Mouse (Mus musculus) midbrain, embryonic 10.5 days (tissue): ENCODE data around the gene Rad51b. TPM values are rescaled to one million over a fixed set of nuclear protein-coding genes. Genes with fewer than 3 reads are reported as not detected.
A peak's percentile ranks its signal among the peaks of the same experiment; 100 is the strongest.

ENCODE experiments used
- DNase-seq: peaks from one replicate; pipeline ENCODE4 v3.0.0-alpha.2; 2017; ENCODE audit warnings: low spot score
- H3K27ac ChIP-seq: fragments of 300-500 bp; sonication (generic); replicated peaks from 2 replicates; pipeline ENCODE4 v1.5.1; 2016; ENCODE audit warnings: mild to moderate bottlenecking
- H3K27me3 ChIP-seq: fragments of 300-500 bp; sonication (generic); 2 replicates; pipeline ENCODE4 v1.6.1; 2016; ENCODE audit warnings: low read depth, mild to moderate bottlenecking; ENCODE audit not compliant: poor library complexity, severe bottlenecking
- H3K36me3 ChIP-seq: fragments of 300-500 bp; sonication (generic); 2 replicates; pipeline ENCODE4 v1.6.1; 2016; ENCODE audit warnings: mild to moderate bottlenecking, moderate library complexity
- H3K4me1 ChIP-seq: fragments of 300-500 bp; sonication (generic); 2 replicates; pipeline ENCODE4 v1.6.1; 2016
- H3K4me3 ChIP-seq: fragments of 300-500 bp; sonication (generic); 2 replicates; pipeline ENCODE4 v1.5.1; 2016; ENCODE audit warnings: mild to moderate bottlenecking, moderate library complexity
- H3K9me3 ChIP-seq: fragments of 300-500 bp; sonication (generic); replicated peaks from 2 replicates; pipeline ENCODE4 v1.6.1; 2016; ENCODE audit warnings: mild to moderate bottlenecking
- WGBS: fragments of 180-500 bp; shearing (Covaris S2); methylation state at CpG from one replicate; pipeline ENCODE4 v1.1.7; 2016; 5-methylcytosine and 5-hydroxymethylcytosine counted together
- polyA plus RNA-seq: library from polyadenylated mRNA; unstranded; fragments of >200 nt; fragmentation: Nextera tagmentation; extraction: Ambion mirVana; gene quantifications from 2 replicates; pipeline ENCODE4 v1.2.1, GENCODE M21; 2016

Rad51b gene
- polyA plus RNA-seq, 1 experiment from 2014 or later: 7.8 TPM

DNA sequence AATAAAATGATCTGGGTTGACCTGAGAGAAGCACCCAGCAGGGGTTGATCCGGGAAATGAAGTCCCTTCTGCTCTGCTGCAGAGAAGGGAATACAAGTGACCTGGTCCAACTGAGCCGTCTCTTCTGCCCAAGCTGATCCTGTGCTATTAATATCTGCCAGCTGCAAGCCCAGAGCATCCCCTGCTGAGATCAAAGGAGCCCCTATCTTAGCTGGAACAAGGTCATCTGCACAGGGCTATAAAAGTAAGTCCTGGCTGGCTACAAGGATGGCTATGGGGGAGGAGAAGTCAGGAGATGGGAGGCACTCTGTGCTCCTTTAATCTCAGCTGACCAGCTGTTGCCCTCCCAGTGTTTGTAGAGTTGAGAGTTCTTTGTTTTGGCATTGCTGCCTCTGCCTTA lies 364.2 kb downstream of the Rad51b start:
- peak overlapping the region; percentile 73 for H3K27ac ChIP-seq
- H3K36me3 ChIP-seq: no peaks in the 10 kb centered on the region
- no peaks in the 10 kb centered on the region for H3K9me3 ChIP-seq
- H3K4me3 ChIP-seq: no peak overlapping the region
- 7% methylated on average over 2 of the region's 2 CpGs for WGBS
- H3K27me3 ChIP-seq: no peaks in the 10 kb centered on the region; the same call in 1 of the 2 replicates
- peak; percentile 57 for DNase-seq
- peaks cover 24% of the 10 kb centered on the region for H3K4me1 ChIP-seq

DNA sequence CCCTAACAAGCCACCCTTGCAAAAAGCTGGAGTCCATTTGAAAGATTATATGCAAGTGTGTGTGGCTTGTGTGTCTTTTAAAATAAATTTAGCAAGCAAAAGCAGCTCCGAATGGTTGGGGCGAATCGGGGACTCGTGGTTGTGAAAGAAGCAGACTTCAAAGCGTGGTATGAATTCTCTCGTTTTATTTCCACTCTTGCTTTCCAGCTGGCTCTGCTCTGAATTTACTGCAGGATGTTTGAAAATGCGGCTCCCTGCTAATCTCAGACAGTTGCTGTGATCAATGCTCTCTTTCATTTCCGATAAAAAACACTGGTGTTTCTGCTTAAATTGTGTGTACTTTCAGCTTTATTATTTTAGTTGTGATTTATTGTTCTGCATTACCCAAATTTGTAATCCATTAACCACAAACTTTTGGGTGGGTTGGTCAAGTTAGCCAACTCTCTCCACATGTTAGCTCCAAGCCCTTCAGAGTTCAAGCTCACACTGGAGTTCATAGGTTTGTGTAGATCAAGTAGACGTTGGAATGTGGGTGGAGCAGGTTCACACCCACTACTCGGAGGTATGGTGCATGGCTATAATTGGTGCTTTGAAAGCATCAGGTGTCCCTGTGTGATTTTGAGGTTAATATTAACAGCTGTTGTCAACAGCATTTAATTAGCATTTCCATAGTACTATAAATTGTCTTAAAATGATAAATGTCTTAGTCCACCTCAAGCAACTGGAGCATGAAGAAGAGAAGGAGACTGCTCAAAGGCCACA lies 366.2 kb downstream of the Rad51b start:
- H3K4me1 ChIP-seq: peaks cover 16% of the 10 kb centered on the region
- H3K4me3 ChIP-seq: no peak overlapping the region
- no peaks in the 10 kb centered on the region for H3K27me3 ChIP-seq
- H3K27ac ChIP-seq: 0 out of 2 replicates have a peak overlapping the region, but pooled peaks have one; percentile 7
- no peaks in the 10 kb centered on the region for H3K9me3 ChIP-seq
- 88% methylated on average over 10 of the region's 10 CpGs for WGBS
- DNase-seq: no peak
- H3K36me3 ChIP-seq: no peaks in the 10 kb centered on the region

DNA sequence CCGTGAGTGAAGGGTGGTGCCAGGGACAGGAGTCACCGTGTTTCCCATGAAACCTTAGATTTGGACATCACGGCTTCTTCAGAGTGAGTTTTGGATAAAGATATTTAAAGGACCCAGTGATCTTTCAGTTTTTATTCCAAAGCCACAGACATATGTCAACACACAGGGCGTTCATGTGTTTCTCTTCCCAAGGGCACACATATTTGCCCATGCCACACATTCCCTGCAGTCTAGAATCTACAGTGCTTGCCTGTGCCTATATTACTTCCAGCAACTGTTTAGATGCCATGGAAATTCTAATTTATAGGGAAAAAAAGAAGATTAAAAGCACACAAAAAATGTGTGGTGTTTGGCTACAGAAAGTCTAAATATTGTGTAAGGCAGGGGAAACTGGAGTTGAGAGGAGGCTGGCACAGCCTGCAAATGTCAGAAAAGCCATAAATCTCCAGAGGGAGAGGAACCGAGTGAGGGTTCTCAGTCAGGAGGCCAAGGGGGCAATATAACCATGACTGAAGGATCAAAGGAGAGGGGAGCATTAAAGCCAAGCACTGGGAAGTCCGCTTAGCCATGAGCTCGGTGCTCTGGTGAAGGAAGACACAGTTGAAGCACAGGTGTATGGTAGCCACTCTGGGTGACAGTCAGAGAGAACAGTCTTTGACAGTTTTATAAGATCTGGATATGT lies 367.0 kb downstream of the Rad51b start:
- no peak for DNase-seq
- no peaks in the 10 kb centered on the region for H3K27me3 ChIP-seq
- H3K4me3 ChIP-seq: no peak overlapping the region
- H3K9me3 ChIP-seq: no peaks in the 10 kb centered on the region
- WGBS: 82% methylated on average over 7 of the region's 7 CpGs
- H3K36me3 ChIP-seq: no peaks in the 10 kb centered on the region
- no peak overlapping the region for H3K27ac ChIP-seq
- H3K4me1 ChIP-seq: peaks cover 16% of the 10 kb centered on the region

DNA sequence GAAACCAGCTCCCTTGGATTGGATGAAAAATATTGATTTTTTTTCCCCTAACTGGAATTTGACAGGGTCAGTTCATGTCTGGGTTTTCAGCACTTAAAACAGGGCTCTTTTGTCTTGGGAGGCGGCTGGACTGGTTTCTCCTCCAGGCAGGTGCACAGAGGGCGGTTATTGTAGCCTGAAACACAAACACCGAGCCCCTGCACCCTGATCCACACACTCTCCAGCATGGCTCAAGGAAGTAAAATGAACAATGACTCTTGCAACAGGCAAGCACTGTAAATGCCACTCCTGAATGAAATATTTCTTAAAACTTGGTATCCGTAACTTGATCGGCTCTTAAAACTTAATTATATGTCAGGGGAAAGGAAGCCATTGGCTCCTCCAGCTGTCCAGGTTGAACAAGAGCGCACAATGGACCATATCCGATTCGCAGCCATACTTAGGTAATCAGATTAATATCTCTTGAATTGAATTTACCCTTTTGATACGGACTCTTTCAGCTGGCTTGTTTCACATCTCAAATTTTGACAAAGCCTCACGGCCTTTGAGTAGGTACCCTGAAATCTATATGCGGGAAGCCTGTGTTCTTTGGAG lies 377.9 kb downstream of the Rad51b start:
- WGBS: 91% methylated on average over 11 of the region's 11 CpGs
- 0 out of 2 replicates have a peak overlapping the region, but pooled peaks have one; percentile 49 for H3K27ac ChIP-seq
- no peaks in the 10 kb centered on the region for H3K9me3 ChIP-seq
- peaks cover 14% of the 10 kb centered on the region for H3K4me1 ChIP-seq
- no peak overlapping the region for H3K4me3 ChIP-seq
- H3K27me3 ChIP-seq: no peaks in the 10 kb centered on the region
- no peak for DNase-seq
- H3K36me3 ChIP-seq: no peaks in the 10 kb centered on the region

DNA sequence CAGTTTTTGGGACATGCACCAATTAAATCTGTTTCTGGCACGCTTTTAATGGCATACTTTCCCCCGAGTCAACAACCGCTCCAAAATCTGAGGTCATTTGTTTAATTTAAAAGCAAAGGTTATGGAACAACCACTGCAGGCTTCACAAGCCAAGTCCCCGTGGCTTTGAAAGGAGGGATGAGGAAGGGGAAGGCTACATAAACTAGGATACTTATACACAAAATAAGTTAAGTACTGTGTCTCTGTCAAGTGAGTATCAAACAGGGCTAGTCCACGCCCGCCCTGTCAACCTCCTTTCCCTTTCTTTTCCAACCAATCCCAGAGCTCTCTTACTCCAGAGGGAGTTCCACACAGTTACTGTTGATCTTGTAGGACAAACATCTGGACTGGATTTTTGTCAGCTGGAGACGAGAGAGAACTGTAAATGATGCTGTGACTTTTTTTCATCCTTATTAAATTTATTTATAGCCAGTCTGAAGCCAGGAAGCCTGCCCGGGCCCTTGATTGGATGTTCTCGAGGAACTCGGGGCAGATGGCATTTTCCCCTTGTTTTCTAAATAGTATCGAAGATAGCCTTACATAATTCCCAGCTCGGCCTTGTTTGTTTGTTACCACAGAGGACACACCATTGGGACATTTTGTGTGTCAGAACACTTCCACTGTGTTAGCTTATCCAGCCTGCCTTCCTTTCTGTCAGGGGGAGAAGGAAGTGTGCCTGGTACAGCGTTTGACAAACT lies 378.5 kb downstream of the Rad51b start:
- no peak for DNase-seq
- WGBS: 81% methylated on average over 13 of the region's 13 CpGs
- H3K27ac ChIP-seq: peak overlapping the region; percentile 49

DNA sequence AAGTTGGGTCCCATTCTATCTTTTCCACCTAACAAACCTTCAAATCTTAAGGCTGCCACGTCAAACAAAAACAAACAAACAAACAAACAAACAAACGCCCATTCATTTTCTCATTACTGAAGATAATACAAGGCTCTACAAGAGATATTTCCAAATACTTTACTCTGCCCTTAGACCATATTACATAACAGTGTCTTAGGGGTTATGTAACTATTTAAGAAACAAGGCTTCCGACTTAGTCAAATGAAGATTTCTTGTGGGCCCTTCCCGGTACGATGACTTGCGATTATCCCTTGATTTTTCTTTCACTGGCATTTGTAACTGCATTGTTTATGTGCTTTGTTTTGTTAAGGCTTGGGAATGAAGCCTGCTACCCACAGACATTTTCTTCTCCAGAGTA lies 379.2 kb downstream of the Rad51b start:
- H3K27me3 ChIP-seq: no peaks in the 10 kb centered on the region
- 91% methylated on average over 6 of the region's 6 CpGs for WGBS

More for the DNA sequence above, 378.5 kb downstream of the Rad51b start:
- Histone ChIP-seq H3K9me3 (no peaks in the 10 kb centered on the region), H3K4me3 (no peak overlapping the region), H3K27me3 (no peaks in the 10 kb centered on the region), H3K4me1 (peaks cover 20% of the 10 kb centered on the region), H3K36me3 (no peaks in the 10 kb centered on the region)

DNA sequence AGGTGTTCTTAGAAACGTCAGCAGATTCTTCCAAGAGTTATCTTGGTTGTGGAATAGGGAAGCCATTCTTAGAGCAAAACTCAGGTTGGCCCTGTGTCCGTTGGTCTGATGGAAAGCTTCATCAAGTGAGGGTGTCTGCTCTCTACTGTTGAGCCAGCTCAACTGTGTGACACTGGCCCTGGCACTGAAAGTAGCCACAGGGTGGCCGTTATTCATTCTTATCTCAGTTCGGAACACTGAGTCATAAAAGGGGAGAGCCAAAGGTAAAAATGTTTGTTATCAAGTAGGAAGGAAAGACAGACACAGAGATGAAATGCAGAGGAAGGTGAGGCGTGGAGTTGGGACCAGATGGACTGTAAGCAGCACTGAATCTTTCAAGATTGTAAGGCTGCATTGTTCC lies 379.8 kb downstream of the Rad51b start:
- peaks cover 33% of the 10 kb centered on the region for H3K4me1 ChIP-seq
- no peaks in the 10 kb centered on the region for H3K27me3 ChIP-seq
- no peaks in the 10 kb centered on the region for H3K36me3 ChIP-seq
- 90% methylated on average over 5 of the region's 5 CpGs for WGBS
- DNase-seq: no peak
- H3K27ac ChIP-seq: peak overlapping the region; percentile 59; the same call in 1 of the 2 replicates
- no peaks in the 10 kb centered on the region for H3K9me3 ChIP-seq
- no peak overlapping the region for H3K4me3 ChIP-seq

More for the DNA sequence above, 379.2 kb downstream of the Rad51b start:
- Histone ChIP-seq H3K4me1 (peaks cover 27% of the 10 kb centered on the region), H3K27ac (peak overlapping the region; percentile 59), H3K36me3 (no peaks in the 10 kb centered on the region), H3K4me3 (no peak overlapping the region), H3K9me3 (no peaks in the 10 kb centered on the region)
- DNase-seq: no peak

DNA sequence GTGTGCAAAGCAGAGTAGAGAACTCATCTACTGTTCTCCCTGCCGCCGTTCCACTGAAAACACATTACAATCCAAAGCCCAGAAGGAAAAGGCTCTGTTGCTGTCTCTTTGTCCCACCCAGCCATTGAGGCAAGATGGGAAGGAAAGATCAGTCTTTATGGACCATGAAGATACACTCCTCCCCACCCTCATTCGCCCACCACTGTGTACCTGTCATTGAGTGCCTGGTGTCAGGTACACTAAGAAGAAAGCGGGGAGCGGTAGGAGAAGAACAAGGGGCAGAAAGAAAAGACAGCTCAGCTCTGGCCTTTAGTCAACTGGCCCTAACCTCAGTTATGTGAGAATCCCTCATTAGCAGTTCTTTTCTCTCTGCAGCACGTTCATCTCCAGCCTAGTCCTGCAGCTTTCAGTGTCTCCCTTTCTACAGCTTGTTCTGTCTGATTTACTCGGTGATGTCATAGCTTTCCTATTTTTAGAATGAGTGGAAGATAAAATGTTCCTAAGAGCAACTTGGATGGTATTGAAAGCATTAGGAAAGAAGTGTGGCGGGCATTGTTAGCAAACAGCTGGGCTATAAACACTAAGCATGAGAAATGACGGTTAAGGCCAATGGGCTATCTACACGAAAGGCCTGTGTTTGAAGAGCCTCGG lies 382.3 kb downstream of the Rad51b start:
- Histone ChIP-seq H3K4me3 (no peak overlapping the region), H3K4me1 (peaks cover 40% of the 10 kb centered on the region), H3K36me3 (no peaks in the 10 kb centered on the region), H3K9me3 (no peaks in the 10 kb centered on the region), H3K27me3 (no peaks in the 10 kb centered on the region), H3K27ac (peak overlapping the region; percentile 65)
- no peak for DNase-seq
- WGBS: 84% methylated on average over 11 of the region's 11 CpGs

DNA sequence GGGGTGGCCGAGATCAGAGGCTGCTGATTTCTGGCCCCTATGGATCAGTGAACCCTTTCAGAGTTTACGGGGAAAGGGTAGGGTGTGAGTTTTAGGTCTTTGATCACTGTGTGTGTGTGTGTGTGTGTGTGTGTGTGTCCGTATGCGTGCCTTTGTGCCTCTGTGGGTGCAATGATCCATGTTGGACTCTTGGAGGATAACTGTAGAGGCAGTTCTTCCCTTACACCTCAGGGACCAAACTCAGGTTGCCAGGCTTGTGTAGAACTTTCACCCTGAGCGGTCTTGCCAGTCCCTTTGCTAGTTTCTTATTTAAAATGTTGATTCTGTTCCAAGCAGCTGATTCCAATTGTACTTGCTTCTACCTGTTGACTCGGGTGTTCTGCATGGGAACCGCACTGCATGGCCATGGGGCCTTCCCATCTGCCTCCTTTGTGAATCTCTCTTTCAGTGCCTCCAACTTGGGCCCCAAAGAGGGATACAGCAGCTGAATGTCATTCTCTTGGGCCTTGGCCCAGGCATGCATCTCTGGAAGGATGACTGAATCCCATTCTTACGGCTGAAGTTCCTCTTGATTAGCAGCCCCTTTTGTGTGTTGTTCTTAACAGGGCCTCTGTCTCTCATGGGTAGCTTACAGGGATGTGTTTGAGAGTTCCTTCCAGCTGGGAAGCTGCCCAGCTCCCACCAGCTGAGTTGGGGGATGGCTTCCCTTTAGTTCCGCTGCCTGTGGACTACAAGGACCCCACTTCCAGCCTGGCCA lies 383.0 kb downstream of the Rad51b start:
- Histone ChIP-seq H3K27ac (peak overlapping the region; percentile 65), H3K27me3 (no peaks in the 10 kb centered on the region), H3K9me3 (no peaks in the 10 kb centered on the region), H3K36me3 (no peaks in the 10 kb centered on the region), H3K4me1 (peaks cover 37% of the 10 kb centered on the region), H3K4me3 (no peak overlapping the region)
- no peak for DNase-seq
- WGBS: 67% methylated on average over 9 of the region's 9 CpGs

DNA sequence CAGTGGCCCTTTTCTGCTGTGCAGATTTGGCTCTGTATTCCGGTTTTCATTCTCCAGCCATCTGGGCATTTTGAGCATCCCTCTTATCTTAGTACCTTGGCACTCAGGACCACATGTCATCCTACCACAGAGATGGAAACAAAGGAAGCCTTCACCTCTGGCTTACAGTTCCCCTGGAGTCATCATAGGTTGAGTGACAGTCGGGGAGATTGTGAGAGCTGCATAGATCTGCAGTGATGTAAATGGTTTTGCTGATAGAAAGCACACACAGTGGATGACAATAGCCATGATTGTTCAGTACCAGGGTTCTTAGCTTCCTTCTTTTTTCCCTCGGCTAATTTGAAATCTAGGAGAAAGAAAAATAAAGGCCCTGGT lies 383.6 kb downstream of the Rad51b start:
- Histone ChIP-seq H3K27ac (peak overlapping the region; percentile 65), H3K36me3 (no peaks in the 10 kb centered on the region), H3K27me3 (no peaks in the 10 kb centered on the region), H3K4me1 (peaks cover 37% of the 10 kb centered on the region), H3K9me3 (no peaks in the 10 kb centered on the region), H3K4me3 (no peak overlapping the region)
- WGBS: 69% methylated on average over 3 of the region's 3 CpGs
- no peak for DNase-seq

DNA sequence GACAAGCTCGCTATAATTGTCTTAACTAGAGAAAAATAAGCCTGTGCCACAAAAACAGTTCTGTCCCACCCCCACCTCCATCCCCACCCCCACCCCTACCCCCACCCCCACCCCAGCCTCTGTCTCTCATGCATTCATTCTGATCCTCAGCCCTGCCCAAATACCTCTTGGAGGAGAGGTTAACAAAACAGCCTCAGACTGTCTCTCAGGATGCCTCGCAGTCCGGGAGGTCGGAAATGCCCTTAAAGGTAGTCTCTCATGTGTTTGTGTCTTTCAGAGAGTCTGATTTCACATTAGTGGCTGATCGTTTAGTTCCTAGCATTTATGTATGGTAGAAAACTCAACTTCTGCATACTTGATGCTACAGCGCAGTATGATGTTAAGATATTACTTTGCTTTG lies 384.5 kb downstream of the Rad51b start:
- peaks cover 42% of the 10 kb centered on the region for H3K4me1 ChIP-seq
- no peaks in the 10 kb centered on the region for H3K36me3 ChIP-seq
- peak overlapping the region; percentile 46; the same call in 1 of the 2 replicates for H3K27ac ChIP-seq
- no peak overlapping the region for H3K4me3 ChIP-seq
- 72% methylated on average over 6 of the region's 6 CpGs for WGBS
- DNase-seq: no peak
- H3K27me3 ChIP-seq: no peaks in the 10 kb centered on the region
- H3K9me3 ChIP-seq: no peaks in the 10 kb centered on the region
